Mouse (Mus musculus) neural tube, postnatal 0 days (tissue): ENCODE data around the gene Serpinc1. TPM values are rescaled to one million over a fixed set of nuclear protein-coding genes. Genes with fewer than 3 reads are reported as not detected.

ENCODE experiments used
- polyA plus RNA-seq: library from polyadenylated mRNA; unstranded; fragments of >200 nt; fragmentation: Nextera tagmentation; extraction: Ambion mirVana; gene quantifications from 2 replicates; pipeline ENCODE4 v1.2.1, GENCODE M21; 2015

Gene Serpinc1
- polyA plus RNA-seq = 2.8 and 3.7 TPM in 2 replicates

DNA sequence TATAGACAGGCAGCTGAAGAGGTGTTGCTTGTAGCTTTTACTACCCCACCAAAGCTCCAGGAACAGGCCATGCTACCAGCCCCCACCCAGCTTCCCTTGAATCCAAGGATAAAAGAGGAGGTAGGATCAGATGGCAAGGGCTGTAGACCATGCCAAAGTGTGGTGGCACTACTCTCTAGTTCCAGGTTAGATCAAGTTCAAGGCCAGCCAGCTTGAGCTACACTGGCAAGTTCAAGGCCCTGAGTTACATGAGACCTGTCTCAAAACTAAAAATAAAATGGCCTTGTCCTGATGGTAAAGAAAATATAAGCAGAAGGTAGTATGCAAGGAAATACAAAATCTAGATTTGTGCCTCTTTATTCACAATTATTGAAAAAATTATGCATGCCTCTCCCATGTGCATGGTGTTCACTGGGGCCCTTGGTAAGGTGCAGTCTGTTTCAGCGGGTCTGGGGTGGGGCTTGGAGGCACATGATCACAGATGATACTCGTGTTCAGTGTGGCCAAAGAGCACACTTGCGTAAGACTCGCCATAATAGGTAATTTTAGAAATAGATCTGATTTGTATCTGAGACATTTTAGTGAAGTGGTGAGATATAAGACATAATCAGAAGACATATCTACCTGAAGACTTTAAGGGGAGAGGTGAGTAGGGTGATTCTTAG is at the start of gene Serpinc1:
Gene Serpinc1, plus strand, starts transcription at position 515 of the 665 bp plus-strand sequence.

DNA sequence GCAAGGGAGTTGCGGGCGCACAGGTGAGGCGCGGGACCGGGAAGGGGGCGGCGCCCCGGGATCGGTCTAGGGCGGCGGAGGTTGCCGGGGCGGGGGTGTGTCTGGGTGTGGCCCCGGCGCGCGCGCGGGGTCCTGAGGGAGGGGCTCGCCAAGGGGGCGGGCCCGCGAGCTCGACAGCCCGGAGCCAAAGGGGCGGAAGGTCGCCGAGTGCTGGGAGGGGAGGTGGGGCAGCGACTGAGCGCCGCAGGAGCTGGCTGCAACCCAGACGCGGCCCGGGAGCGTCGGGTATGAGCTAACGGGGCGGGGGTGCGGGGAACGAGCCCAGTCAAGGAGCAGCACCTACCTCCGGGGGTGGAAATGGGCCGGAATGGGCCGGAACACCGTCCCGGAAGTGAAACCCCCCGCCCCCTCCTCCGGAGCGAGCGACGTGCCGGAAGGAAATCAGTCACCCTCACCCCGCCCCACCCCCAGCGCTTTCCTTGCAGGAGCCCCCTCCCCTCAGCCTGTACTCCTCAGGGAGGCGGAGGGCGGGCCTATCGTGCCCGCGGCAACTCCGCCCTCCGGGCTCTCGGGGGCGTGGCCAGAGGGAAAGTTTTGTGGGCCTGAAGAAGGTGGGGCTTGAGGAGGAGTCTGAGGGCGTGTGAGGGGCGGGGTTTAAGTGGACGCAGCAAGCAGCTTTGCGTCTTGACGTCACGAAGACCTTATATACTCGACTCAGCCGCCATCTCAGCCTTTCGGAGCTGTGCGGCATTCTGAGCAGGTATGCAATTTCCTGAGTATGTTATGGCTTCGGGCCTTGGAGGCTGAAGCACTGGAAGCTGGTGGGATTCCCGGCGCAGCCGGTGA is 56.3 kb downstream of the Serpinc1 start, which contains the start of gene Zbtb37:
Gene Zbtb37, minus strand, starts transcription at position 415 of the 846 bp plus-strand sequence.

Other genes starting within 250 kb of the Serpinc1 start
- 29.0 and 31.0 TPM in 2 replicates for gene Rabgap1l, start 185.4 kb upstream of the Serpinc1 start, polyA plus RNA-seq
- gene Rc3h1, start 72.2 kb upstream of the Serpinc1 start, polyA plus RNA-seq = 6.5 and 6.7 TPM in 2 replicates
- 9.1 and 11.1 TPM in 2 replicates for gene Zbtb37, start 56.3 kb downstream of the Serpinc1 start, polyA plus RNA-seq
- 20.1 and 21.2 TPM in 2 replicates for gene Dars2, start 92.1 kb downstream of the Serpinc1 start, polyA plus RNA-seq
- 5.0 and 5.2 TPM in 2 replicates for gene Cenpl, start 92.1 kb downstream of the Serpinc1 start, polyA plus RNA-seq
- gene Klhl20, start 152.9 kb downstream of the Serpinc1 start, polyA plus RNA-seq = 15.2 and 17.7 TPM in 2 replicates
- gene Ankrd45, start 164.1 kb downstream of the Serpinc1 start, polyA plus RNA-seq = 16.0 and 18.8 TPM in 2 replicates
- 0.32 TPM in 2 replicates for gene Tex50, start 180.7 kb downstream of the Serpinc1 start, polyA plus RNA-seq